Mouse (Mus musculus) cerebellum, adult 2 months (tissue): ENCODE measurements around the gene Kcnj14. TPM values are rescaled to one million over a fixed set of nuclear protein-coding genes. Genes with fewer than 3 reads are reported as not detected.

Experiments used
- DNase-seq, 2 experiments: peaks; one replicate each; pipeline ENCODE4 v3.0.0; 2021
- H3K27ac ChIP-seq: fragments of 200-500 bp; 2 replicates; pipeline ENCODE4 v1.5.1; 2012; ENCODE audit warnings: low read length, control low read depth, inconsistent platforms; ENCODE audit not compliant: insufficient read depth
- H3K27me3 ChIP-seq: fragments of 200-500 bp; 2 replicates; pipeline ENCODE4 v1.6.1; 2012; ENCODE audit warnings: inconsistent platforms, mild to moderate bottlenecking, low read length, moderate library complexity; ENCODE audit not compliant: control insufficient read depth, insufficient read depth
- H3K4me1 ChIP-seq: fragments of 200-500 bp; 2 replicates; pipeline ENCODE4 v1.6.1; 2011; ENCODE audit warnings: low read length; ENCODE audit not compliant: control insufficient read depth, insufficient read depth
- H3K4me3 ChIP-seq: fragments of 200-500 bp; replicated peaks from 2 replicates; pipeline ENCODE3; 2011; ENCODE audit warnings: mild to moderate bottlenecking, low read depth, low read length, control low read depth; ENCODE audit not compliant: insufficient read depth
- CTCF ChIP-seq: fragments of 200-500 bp; IDR thresholded peaks from 2 replicates; pipeline ENCODE4 v1.5.1; 2011; ENCODE audit warnings: low read depth, mild to moderate bottlenecking, control low read depth, low read length, moderate library complexity, borderline replicate concordance; ENCODE audit not compliant: insufficient read depth
- POLR2A ChIP-seq: fragments of 200-500 bp; IDR thresholded peaks from 2 replicates; pipeline ENCODE4 v1.6.1; 2011; ENCODE audit warnings: low read length, control low read depth, borderline replicate concordance; ENCODE audit not compliant: insufficient read depth
- WGBS: fragments of 180-500 bp; shearing (Covaris S2); methylation state at CpG from one replicate; pipeline ENCODE4 v1.1.7; 2018; 5-methylcytosine and 5-hydroxymethylcytosine counted together
- polyA plus RNA-seq: library from polyadenylated mRNA; depleted of rRNA; stranded (reverse); fragments of >200 nt; gene quantifications from 2 replicates; pipeline ENCODE4 v1.2.3, GENCODE M21; 2012

The Kcnj14 gene
- polyA plus RNA-seq, 1 experiment = 7.3 TPM

GRCm38 (mm10) chr7:45784524-45785372, 39.8 kb downstream of the Kcnj14 start, which contains the start of gene Sult2b1:
TSS of gene Sult2b1 (minus strand) at chr7:45784669.
- TF ChIP-seq POLR2A = no peak
- no peak for TF ChIP-seq CTCF
- DNase-seq = peak; percentile 92 to 93
- H3K4me1 ChIP-seq = no peaks in the 10 kb centered on the region
- no peaks in the 10 kb centered on the region for H3K27me3 ChIP-seq
- WGBS = 6% methylated on average over 19 of the region's 20 CpGs
- peak within 1 kb of the TSS; percentile 31 for H3K27ac ChIP-seq
- H3K4me3 ChIP-seq = peak within 1 kb of the TSS; percentile 70

- WGBS = under 1% methylated on average over 38 of the region's 38 CpGs
- Histone ChIP-seq H3K4me1 (0 out of 2 replicates have a peak, but pooled peaks cover 2% of the 10 kb centered on the region), H3K27me3 (no peaks in the 10 kb centered on the region), H3K4me3 (peak within 1 kb of the TSS; percentile 70), H3K27ac (peak within 1 kb of the TSS; percentile 31)
- TF ChIP-seq CTCF = peak; percentile 30; the same call in 1 of the 2 replicates
- peak; percentile 52; the same call in 1 of the 2 replicates for TF ChIP-seq POLR2A
- DNase-seq = peak; percentile 88 to 92
These were observed 41.0 kb downstream of the Kcnj14 start, which contains the start of gene Lmtk3 for GRCm38 (mm10) chr7:45783511-45784091. TSS of gene Lmtk3 (plus strand) at chr7:45783738.

- Histone ChIP-seq H3K4me1 (0 out of 2 replicates have a peak, but pooled peaks cover 2% of the 10 kb centered on the region), H3K27ac (no peak overlapping the region), H3K27me3 (no peaks in the 10 kb centered on the region), H3K4me3 (no peak overlapping the region)
- no peak for DNase-seq
- TF ChIP-seq POLR2A (no peak), CTCF (no peak)
- WGBS = 55% methylated on average over 4 of the region's 4 CpGs
These were observed 42.3 kb downstream of the Kcnj14 start for GRCm38 (mm10) chr7:45782271-45782670.

- Histone ChIP-seq H3K27ac (no peak overlapping the region), H3K4me3 (no peak overlapping the region), H3K27me3 (no peaks in the 10 kb centered on the region), H3K4me1 (0 out of 2 replicates have a peak, but pooled peaks cover 2% of the 10 kb centered on the region)
- TF ChIP-seq POLR2A (no peak), CTCF (no peak)
- no peak for DNase-seq
- WGBS = 16% methylated on average over 22 of the region's 22 CpGs
These were observed 45.4 kb downstream of the Kcnj14 start for GRCm38 (mm10) chr7:45779081-45779641.

GRCm38 (mm10) chr7:45775237-45775636, 49.3 kb downstream of the Kcnj14 start:
- Histone ChIP-seq H3K4me1 (0 out of 2 replicates have a peak, but pooled peaks cover 2% of the 10 kb centered on the region), H3K27me3 (no peaks in the 10 kb centered on the region), H3K4me3 (no peak overlapping the region), H3K27ac (no peak overlapping the region)
- DNase-seq = no peak
- 83% methylated on average over 7 of the region's 7 CpGs for WGBS
- no peak for TF ChIP-seq CTCF

- no peaks in the 10 kb centered on the region for H3K27me3 ChIP-seq
- H3K4me3 ChIP-seq = no peak overlapping the region
- H3K27ac ChIP-seq = no peak overlapping the region
- 60% methylated on average over 4 of the region's 4 CpGs for WGBS
- no peak for TF ChIP-seq CTCF
- no peak for TF ChIP-seq POLR2A
- no peaks in the 10 kb centered on the region for H3K4me1 ChIP-seq
- no peak for DNase-seq
These were observed 53.5 kb downstream of the Kcnj14 start for GRCm38 (mm10) chr7:45771101-45771500.

- TF ChIP-seq POLR2A = no peak
- TF ChIP-seq CTCF = no peak
- Histone ChIP-seq H3K4me3 (no peak overlapping the region), H3K4me1 (no peaks in the 10 kb centered on the region), H3K27me3 (no peaks in the 10 kb centered on the region), H3K27ac (no peak overlapping the region)
- no peak for DNase-seq
- WGBS = 75% methylated on average over 8 of the region's 8 CpGs
These were observed 54.0 kb downstream of the Kcnj14 start for GRCm38 (mm10) chr7:45770427-45771082.
